Mouse (Mus musculus): ENCODE measurements around the gene Chst11. TPM values are rescaled to one million over a fixed set of nuclear protein-coding genes. Genes with fewer than 3 reads are reported as not detected.

Gene Chst11
- polyA plus RNA-seq, 1 experiment from 2014 or later, result 2.9 TPM

DNA sequence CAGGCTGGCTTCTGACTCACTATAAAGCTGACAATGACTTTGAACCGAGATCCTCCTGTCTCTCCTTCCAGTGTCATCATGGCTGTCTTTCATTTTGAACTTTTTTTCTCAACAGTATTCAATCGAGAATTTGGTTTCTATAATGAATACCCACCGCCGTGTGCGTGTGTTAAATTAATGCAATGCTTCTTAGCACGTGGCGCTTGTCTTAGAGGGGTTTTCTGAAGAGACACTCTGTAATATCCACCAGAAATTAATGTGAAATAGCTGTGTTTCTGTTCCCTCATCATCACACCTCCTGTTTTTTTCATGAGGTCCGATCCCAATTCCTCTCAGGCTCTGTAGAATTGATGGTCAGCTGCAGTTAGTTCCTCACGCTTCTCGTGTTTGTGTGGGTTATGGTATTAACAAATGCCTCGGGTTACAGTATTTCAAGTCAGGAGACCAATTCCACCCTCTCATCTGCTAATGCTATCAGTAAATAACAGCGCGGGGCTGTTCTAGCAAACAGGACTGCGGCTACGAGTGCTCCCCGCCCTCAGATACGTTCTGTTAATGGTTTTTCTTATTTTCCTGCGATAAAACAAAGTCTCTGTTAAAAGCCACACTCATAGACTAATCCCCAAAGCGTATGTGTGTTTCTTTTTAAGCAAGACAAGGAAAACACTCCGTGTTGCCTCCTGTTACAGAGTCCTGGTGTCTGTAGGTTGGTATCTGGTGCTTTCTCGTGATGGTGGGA is 32.6 kb downstream of the Chst11 start:
- WGBS, result 68% methylated on average over 21 of the region's 21 CpGs

GRCm38 (mm10) chr10:83018521-83018920 is 33.2 kb downstream of the Chst11 start:
- H3K27ac ChIP-seq, result no peak overlapping the region
- H3K27me3 ChIP-seq, result no peaks in the 10 kb centered on the region
- H3K9ac ChIP-seq (replicated peaks), result no peak overlapping the region
- H3K36me3 ChIP-seq, result no peaks in the 10 kb centered on the region
- WGBS, result 79% methylated on average over 4 of the region's 5 CpGs
- H3K4me3 ChIP-seq (replicated peaks), result no peak overlapping the region
- H3K4me2 ChIP-seq (replicated peaks), result no peak overlapping the region
- ATAC-seq, result no peak
- no peaks in the 10 kb centered on the region for H3K9me3 ChIP-seq
- H3K4me1 ChIP-seq (replicated peaks), result peaks cover 40% of the 10 kb centered on the region

More for the DNA sequence above, 32.6 kb downstream of the Chst11 start:
- H3K9ac ChIP-seq (replicated peaks), result peak overlapping the region; percentile 39
- peak overlapping the region; percentile 40 for H3K27ac ChIP-seq
- no peak overlapping the region for H3K4me3 ChIP-seq (replicated peaks)
- no peaks in the 10 kb centered on the region for H3K9me3 ChIP-seq
- ATAC-seq, result no peak
- H3K36me3 ChIP-seq, result no peaks in the 10 kb centered on the region
- no peaks in the 10 kb centered on the region for H3K27me3 ChIP-seq
- no peak overlapping the region for H3K4me2 ChIP-seq (replicated peaks)
- H3K4me1 ChIP-seq (replicated peaks), result peaks cover 40% of the 10 kb centered on the region

DNA sequence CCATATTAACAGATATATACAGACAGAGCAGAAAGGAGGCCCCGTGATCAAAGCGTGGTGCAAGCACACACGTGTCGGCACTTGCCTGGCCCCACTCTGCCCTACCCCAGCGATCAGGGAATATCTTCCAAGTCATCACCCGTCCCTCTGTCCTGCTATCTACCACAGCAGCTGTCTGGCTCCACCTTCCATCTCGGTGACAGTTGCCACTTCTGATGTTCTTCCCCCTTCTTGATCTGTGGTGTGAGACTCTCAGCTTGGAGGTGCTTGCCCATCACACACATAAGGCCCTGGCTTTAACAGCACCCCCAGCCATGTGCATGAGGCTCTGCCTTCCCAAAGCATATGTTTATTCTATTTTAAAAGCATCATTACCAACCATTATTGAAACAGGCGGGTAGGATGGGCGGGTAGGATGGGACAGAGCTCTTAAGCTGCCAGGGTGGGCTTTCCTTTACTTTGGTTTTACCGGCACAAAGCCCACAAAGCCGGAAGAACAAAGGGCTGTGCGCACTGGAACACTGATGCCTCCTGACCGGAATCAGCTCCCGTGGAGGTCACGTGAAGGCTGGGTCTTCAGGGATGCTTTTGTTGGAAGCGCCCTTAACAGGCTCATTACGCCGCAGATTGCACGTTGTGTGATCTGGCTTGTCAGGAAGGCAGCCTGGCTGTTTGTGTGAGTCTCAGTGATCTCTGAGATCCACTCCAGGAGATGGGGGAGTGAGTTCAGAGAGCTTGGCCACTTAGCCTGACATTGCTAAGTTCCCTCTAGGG is 34.4 kb downstream of the Chst11 start:
- Histone ChIP-seq H3K27ac (peak overlapping the region; percentile 78), H3K27me3 (no peaks in the 10 kb centered on the region), H3K4me1 (replicated peaks) (peaks cover 40% of the 10 kb centered on the region), H3K4me2 (replicated peaks) (peak overlapping the region; percentile 38), H3K9ac (replicated peaks) (peak overlapping the region; percentile 45), H3K9me3 (no peaks in the 10 kb centered on the region), H3K36me3 (no peaks in the 10 kb centered on the region), H3K4me3 (replicated peaks) (no peak overlapping the region)
- ATAC-seq, result peak; percentile 85
- WGBS, result 17% methylated on average over 19 of the region's 19 CpGs

DNA sequence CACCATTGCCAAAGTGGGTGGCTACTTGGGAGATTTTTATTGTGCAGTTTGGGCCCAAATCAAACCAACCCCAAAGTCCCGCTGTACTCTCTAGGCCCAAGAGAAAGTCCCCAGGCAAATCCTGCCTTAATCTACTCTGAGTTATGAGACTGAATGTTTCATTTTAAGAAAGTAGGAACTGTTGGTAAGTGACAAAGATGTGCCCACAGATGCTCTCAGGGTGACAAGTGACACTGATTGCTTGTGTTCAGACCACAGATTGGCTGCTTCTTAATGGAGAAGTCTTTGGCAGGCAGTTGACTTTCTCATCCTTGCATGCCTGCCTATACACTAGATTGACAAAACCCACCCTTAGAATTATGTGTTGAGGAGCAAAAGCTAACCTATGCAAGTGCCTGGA is 37.3 kb downstream of the Chst11 start:
- H3K27me3 ChIP-seq, result no peaks in the 10 kb centered on the region
- H3K9ac ChIP-seq (replicated peaks), result no peak overlapping the region
- H3K27ac ChIP-seq, result no peak overlapping the region
- no peak overlapping the region for H3K4me3 ChIP-seq (replicated peaks)
- H3K9me3 ChIP-seq, result no peaks in the 10 kb centered on the region
- peaks cover 40% of the 10 kb centered on the region for H3K4me1 ChIP-seq (replicated peaks)
- no peak overlapping the region for H3K4me2 ChIP-seq (replicated peaks)
- no peak for ATAC-seq
- H3K36me3 ChIP-seq, result no peaks in the 10 kb centered on the region
- WGBS, result 100% methylated on average over 1 of the region's 1 CpGs

GRCm38 (mm10) chr10:83026174-83026573 is 40.9 kb downstream of the Chst11 start:
- Histone ChIP-seq H3K4me3 (replicated peaks) (no peak overlapping the region), H3K36me3 (no peaks in the 10 kb centered on the region), H3K27ac (no peak overlapping the region), H3K9ac (replicated peaks) (no peak overlapping the region), H3K4me1 (replicated peaks) (peaks cover 10% of the 10 kb centered on the region), H3K4me2 (replicated peaks) (no peak overlapping the region), H3K9me3 (no peaks in the 10 kb centered on the region), H3K27me3 (no peaks in the 10 kb centered on the region)
- WGBS, result 97% methylated on average over 5 of the region's 5 CpGs
- no peak for ATAC-seq

- 92% methylated on average over 6 of the region's 6 CpGs for WGBS
- no peak overlapping the region for H3K27ac ChIP-seq
- ATAC-seq, result no peak
- no peaks in the 10 kb centered on the region for H3K27me3 ChIP-seq
- H3K9me3 ChIP-seq, result no peaks in the 10 kb centered on the region
- peaks cover 9% of the 10 kb centered on the region for H3K4me1 ChIP-seq (replicated peaks)
- no peak overlapping the region for H3K4me2 ChIP-seq (replicated peaks)
- H3K36me3 ChIP-seq, result no peaks in the 10 kb centered on the region
- no peak overlapping the region for H3K4me3 ChIP-seq (replicated peaks)
- H3K9ac ChIP-seq (replicated peaks), result no peak overlapping the region
Observed at GRCm38 (mm10) chr10:83027673-83028072, 42.4 kb downstream of the Chst11 start.

GRCm38 (mm10) chr10:83030103-83030661 is 44.9 kb downstream of the Chst11 start:
- 72% methylated on average over 5 of the region's 5 CpGs for WGBS
- Histone ChIP-seq H3K36me3 (no peaks in the 10 kb centered on the region), H3K27me3 (no peaks in the 10 kb centered on the region), H3K27ac (no peak overlapping the region), H3K9me3 (no peaks in the 10 kb centered on the region), H3K4me1 (replicated peaks) (peaks cover 13% of the 10 kb centered on the region), H3K9ac (replicated peaks) (no peak overlapping the region), H3K4me2 (replicated peaks) (no peak overlapping the region), H3K4me3 (replicated peaks) (no peak overlapping the region)
- ATAC-seq, result no peak

GRCm38 (mm10) chr10:83030928-83031327 is 45.6 kb downstream of the Chst11 start:
- Histone ChIP-seq H3K4me2 (replicated peaks) (no peak overlapping the region), H3K36me3 (no peaks in the 10 kb centered on the region), H3K9me3 (no peaks in the 10 kb centered on the region), H3K27ac (no peak overlapping the region), H3K9ac (replicated peaks) (no peak overlapping the region), H3K4me1 (replicated peaks) (peaks cover 13% of the 10 kb centered on the region), H3K4me3 (replicated peaks) (no peak overlapping the region), H3K27me3 (no peaks in the 10 kb centered on the region)
- ATAC-seq, result no peak
- 34% methylated on average over 6 of the region's 6 CpGs for WGBS

GRCm38 (mm10) chr10:83031561-83031960 is 46.3 kb downstream of the Chst11 start:
- Histone ChIP-seq H3K4me2 (replicated peaks) (no peak overlapping the region), H3K27me3 (no peaks in the 10 kb centered on the region), H3K9ac (replicated peaks) (no peak overlapping the region), H3K4me3 (replicated peaks) (no peak overlapping the region), H3K27ac (no peak overlapping the region), H3K36me3 (no peaks in the 10 kb centered on the region), H3K4me1 (replicated peaks) (peaks cover 18% of the 10 kb centered on the region), H3K9me3 (no peaks in the 10 kb centered on the region)
- ATAC-seq, result no peak
- 48% methylated on average over 4 of the region's 4 CpGs for WGBS

- Histone ChIP-seq H3K9ac (replicated peaks) (no peak overlapping the region), H3K27ac (no peak overlapping the region), H3K4me3 (replicated peaks) (no peak overlapping the region), H3K4me2 (replicated peaks) (no peak overlapping the region), H3K4me1 (replicated peaks) (peaks cover 27% of the 10 kb centered on the region), H3K27me3 (no peaks in the 10 kb centered on the region), H3K9me3 (no peaks in the 10 kb centered on the region), H3K36me3 (no peaks in the 10 kb centered on the region)
- 82% methylated on average over 10 of the region's 10 CpGs for WGBS
- no peak for ATAC-seq
Observed at GRCm38 (mm10) chr10:83032559-83032958, 47.3 kb downstream of the Chst11 start.

GRCm38 (mm10) chr10:83036340-83037045 is 51.2 kb downstream of the Chst11 start:
- H3K9ac ChIP-seq (replicated peaks), result no peak overlapping the region
- H3K4me1 ChIP-seq (replicated peaks), result peaks cover 24% of the 10 kb centered on the region
- H3K27me3 ChIP-seq, result no peaks in the 10 kb centered on the region
- 60% methylated on average over 20 of the region's 20 CpGs for WGBS
- no peak overlapping the region for H3K4me2 ChIP-seq (replicated peaks)
- no peaks in the 10 kb centered on the region for H3K9me3 ChIP-seq
- peak; percentile 21; the same call in 1 of the 2 replicates for ATAC-seq
- H3K27ac ChIP-seq, result peak overlapping the region; percentile 35; the same call in 1 of the 2 replicates
- no peaks in the 10 kb centered on the region for H3K36me3 ChIP-seq
- no peak overlapping the region for H3K4me3 ChIP-seq (replicated peaks)

- H3K4me2 ChIP-seq (replicated peaks), result no peak overlapping the region
- no peaks in the 10 kb centered on the region for H3K36me3 ChIP-seq
- H3K4me1 ChIP-seq (replicated peaks), result peaks cover 36% of the 10 kb centered on the region
- ATAC-seq, result no peak
- H3K27me3 ChIP-seq, result no peaks in the 10 kb centered on the region
- H3K27ac ChIP-seq, result no peak overlapping the region
- H3K4me3 ChIP-seq (replicated peaks), result no peak overlapping the region
- no peaks in the 10 kb centered on the region for H3K9me3 ChIP-seq
- H3K9ac ChIP-seq (replicated peaks), result no peak overlapping the region
- WGBS, result 90% methylated on average over 9 of the region's 9 CpGs
Observed at GRCm38 (mm10) chr10:83038166-83038565, 52.9 kb downstream of the Chst11 start.
